In the genomic region with DNA sequence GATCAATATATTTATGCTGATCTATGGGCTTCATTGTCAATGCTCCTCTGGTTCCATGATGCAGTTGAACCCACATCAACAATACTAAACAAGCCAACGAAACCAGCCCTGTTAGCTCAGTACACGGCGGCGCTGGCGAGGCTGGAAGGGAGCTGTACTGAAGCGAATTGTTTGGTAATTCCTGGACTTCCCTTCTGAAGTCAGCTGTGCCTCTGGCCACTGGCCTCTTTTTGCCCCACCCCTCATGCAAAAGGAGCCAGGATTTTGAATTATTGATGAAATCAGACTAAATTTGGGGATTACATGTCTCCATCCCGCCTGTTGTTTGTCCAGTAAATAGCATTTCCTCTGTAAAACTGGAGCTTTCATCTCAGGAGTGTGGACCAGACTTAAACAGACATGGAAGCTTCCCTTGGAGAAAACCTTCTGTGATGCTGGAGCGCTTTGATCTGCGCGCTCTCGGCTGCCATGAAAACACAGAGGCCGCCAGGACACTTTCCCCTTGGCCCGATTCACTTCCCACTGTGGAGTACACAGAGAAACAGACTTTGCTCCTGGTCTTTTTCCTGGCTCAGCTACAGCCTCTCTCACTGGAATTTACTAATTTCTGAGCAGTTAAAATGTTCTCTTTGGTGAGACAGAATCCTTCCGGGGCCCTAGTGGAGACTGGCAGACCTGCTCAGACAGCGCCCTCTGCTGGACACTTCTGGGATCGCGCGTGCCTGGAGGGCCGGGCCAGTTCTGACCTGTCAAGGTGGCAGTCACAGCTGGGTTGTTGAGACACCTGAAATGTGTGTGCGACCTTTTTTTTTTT, we compare ENCODE assay signal across 8 mouse cellular contexts.
DNase-seq lines count a peak whose midpoint lies in the region; ATAC-seq and TF ChIP-seq lines count a peak whose summit lies in the region.

No protein-coding gene starts in this region.

- intact Hi-C loops in left cerebral cortex, postnatal 4 days (cut with DNase I), result loop anchor here (1.0 to 10.0 kb wide), 3 partner anchors 18 to 539 kb away; no protein-coding TSS in a partner anchor

- H3K4me3 ChIP-seq in midbrain, embryonic 13.5 days (replicated peaks), result peak overlapping the region; percentile 26
- peak overlapping the region; percentile 34; the same call in 1 of the 2 replicates for H3K4me3 ChIP-seq in small intestine, adult 2 months (ENCODE audit: low read depth, low read length)

- WGBS in midbrain, embryonic 13.5 days, result 31% methylated on average over 20 of the region's 20 CpGs
- WGBS in small intestine, adult 2 months, result 46% methylated on average over 20 of the region's 20 CpGs

- peaks cover 55% of the 10 kb centered on the region for H3K4me1 ChIP-seq in midbrain, embryonic 13.5 days (replicated peaks)
- H3K4me1 ChIP-seq in small intestine, adult 2 months (ENCODE audit: control insufficient read depth, insufficient read depth, insufficient read length, low read length), result no peaks in the 10 kb centered on the region

- TF ChIP-seq POLR2A in small intestine, adult 2 months (IDR thresholded peaks at IDR 0.05; ENCODE audit: low read depth, low read length), result no peak

- ATAC-seq in granulocyte monocyte progenitor cell, adult 5-6 weeks (replicated peaks; ENCODE audit: poor library complexity, severe bottlenecking), result peak; percentile 94
- ATAC-seq in midbrain, embryonic 13.5 days, result peak; percentile 69
- no peak for ATAC-seq in inflammation-experienced regulatory T-cells, adult 6 months

- H3K9me3 ChIP-seq in midbrain, embryonic 13.5 days, result no peaks in the 10 kb centered on the region

- no peaks in the 10 kb centered on the region for H3K27me3 ChIP-seq in midbrain, embryonic 13.5 days
- H3K27me3 ChIP-seq in small intestine, adult 2 months (ENCODE audit: control insufficient read depth, insufficient read depth, low read length), result no peaks in the 10 kb centered on the region

- no peak overlapping the region for H3K9ac ChIP-seq in midbrain, embryonic 13.5 days (replicated peaks)

- TF ChIP-seq CTCF in small intestine, adult 2 months (IDR thresholded peaks at IDR 0.05; ENCODE audit: extremely low read depth, insufficient read length, insufficient replicate concordance, low read depth, low read length), result peak; percentile 100

- peak overlapping the region; percentile 74 for H3K27ac ChIP-seq in midbrain, embryonic 13.5 days
- H3K27ac ChIP-seq in small intestine, adult 2 months (ENCODE audit: insufficient read depth, low read depth, low read length), result no peak overlapping the region

- peak overlapping the region; percentile 41 for H3K4me2 ChIP-seq in midbrain, embryonic 13.5 days (replicated peaks)

- peak; percentile 82 to 96 for DNase-seq in adrenal gland, adult (ENCODE audit: inconsistent age in 2 of 2, low spot score in 1 of 2)
- DNase-seq in embryo, embryonic 11 days, result peak; percentile 84
- DNase-seq in kidney, adult 11 months, result peak; percentile 85
- peak; percentile 94 for DNase-seq in left cerebral cortex, postnatal 4 days

- no peaks in the 10 kb centered on the region for H3K36me3 ChIP-seq in midbrain, embryonic 13.5 days
- no peaks in the 10 kb centered on the region for H3K36me3 ChIP-seq in small intestine, adult 2 months (ENCODE audit: control insufficient read depth, insufficient read depth, low read length)
